Mouse (Mus musculus) embryonic facial prominence, embryonic 10.5 days (tissue): ENCODE data around the gene Rufy2. TPM values are rescaled to one million over a fixed set of nuclear protein-coding genes. Genes with fewer than 3 reads are reported as not detected.

Experiments
- DNase-seq: peaks from one replicate; pipeline ENCODE4 v3.0.0-alpha.2; 2017; ENCODE audit warnings: low spot score
- H3K27ac ChIP-seq: fragments of 300-500 bp; sonication (generic); replicated peaks from 2 replicates; pipeline ENCODE4 v1.5.1; 2016; ENCODE audit warnings: mild to moderate bottlenecking
- H3K27me3 ChIP-seq: fragments of 300-500 bp; sonication (generic); replicated peaks from 2 replicates; pipeline ENCODE4 v1.6.1; 2016; ENCODE audit warnings: low read depth, mild to moderate bottlenecking; ENCODE audit not compliant: poor library complexity, severe bottlenecking
- H3K36me3 ChIP-seq: fragments of 300-500 bp; sonication (generic); replicated peaks from 2 replicates; pipeline ENCODE4 v1.6.1; 2016; ENCODE audit warnings: mild to moderate bottlenecking, moderate library complexity
- H3K4me1 ChIP-seq: fragments of 300-500 bp; sonication (generic); 2 replicates; pipeline ENCODE4 v1.6.1; 2016
- H3K4me3 ChIP-seq: fragments of 300-500 bp; sonication (generic); 2 replicates; pipeline ENCODE4 v1.5.1; 2016; ENCODE audit warnings: mild to moderate bottlenecking, moderate library complexity
- H3K9me3 ChIP-seq: fragments of 300-500 bp; sonication (generic); 2 replicates; pipeline ENCODE4 v1.6.1; 2016; ENCODE audit warnings: mild to moderate bottlenecking
- WGBS: fragments of 180-500 bp; shearing (Covaris S2); methylation state at CpG from one replicate; pipeline ENCODE4 v1.1.7; 2016; 5-methylcytosine and 5-hydroxymethylcytosine counted together
- polyA plus RNA-seq: library from polyadenylated mRNA; unstranded; fragments of >200 nt; fragmentation: Nextera tagmentation; extraction: Ambion mirVana; gene quantifications from 2 replicates; pipeline ENCODE4 v1.2.1, GENCODE M21; 2016

Gene Rufy2
- polyA plus RNA-seq, 1 experiment from 2014 or later, result 25.4 TPM

DNA sequence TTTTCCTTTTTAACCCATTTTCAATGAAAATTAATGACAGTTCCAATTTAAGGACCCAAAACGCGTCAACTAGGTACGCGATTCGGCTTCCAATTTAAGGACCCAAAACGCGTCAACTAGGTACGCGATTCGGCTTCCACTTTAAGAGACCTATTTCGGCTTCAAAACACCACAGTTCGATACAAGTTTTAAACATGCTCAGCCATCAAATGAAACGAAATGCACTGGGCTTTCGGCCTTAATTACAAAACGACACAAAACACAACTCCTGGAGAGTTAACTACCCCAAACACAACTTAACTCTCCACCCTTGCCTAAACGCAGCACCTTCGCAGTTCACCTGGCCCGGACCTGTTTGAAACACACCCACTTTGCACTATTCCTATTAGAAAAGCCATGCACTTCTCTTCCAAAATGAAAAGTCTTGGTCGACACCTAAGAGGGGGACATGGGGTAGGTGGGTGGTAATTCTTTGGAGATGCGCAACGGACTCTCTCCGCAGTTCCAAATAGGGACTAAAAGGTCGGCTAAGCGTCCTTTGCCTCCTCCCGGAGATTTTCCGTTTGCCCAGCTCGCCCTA, 42.6 kb downstream of the Rufy2 start:
- H3K4me1 ChIP-seq, result peaks cover 46% of the 10 kb centered on the region
- WGBS, result under 1% methylated on average over 27 of the region's 27 CpGs

DNA sequence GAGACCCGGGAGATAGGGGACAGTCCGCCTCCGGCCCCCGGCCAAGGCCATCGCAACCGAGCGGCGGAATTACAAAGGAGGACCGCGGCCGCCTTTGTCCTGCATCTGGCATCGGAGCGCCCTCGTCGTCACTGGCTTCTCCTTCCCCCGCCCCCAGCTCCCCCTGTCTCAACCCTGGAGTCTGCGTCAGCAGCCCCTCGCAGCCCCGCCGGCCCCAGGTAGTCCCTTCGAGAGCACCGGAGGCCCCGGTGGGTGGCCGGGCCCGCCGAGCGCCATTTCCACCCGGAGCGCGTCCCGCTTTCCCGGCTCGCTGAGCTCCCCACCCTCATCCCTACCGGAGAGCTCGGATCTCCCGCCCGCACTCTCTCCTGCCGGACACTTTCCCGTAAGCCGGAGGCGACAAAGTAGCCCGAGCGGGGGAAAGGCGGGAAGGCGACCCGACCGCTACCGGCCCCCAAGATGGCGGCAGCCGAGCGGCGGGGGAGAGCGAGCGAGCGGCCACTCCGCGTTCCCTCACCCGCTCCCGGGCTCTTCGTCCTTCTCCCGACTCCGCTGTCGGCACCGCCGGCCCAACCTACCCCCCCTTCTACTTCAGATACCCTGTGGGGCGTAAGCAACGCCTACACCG, 43.2 kb downstream of the Rufy2 start:
- WGBS, result under 1% methylated on average over 68 of the region's 68 CpGs
- Histone ChIP-seq H3K36me3 (peaks cover 12% of the 10 kb centered on the region), H3K9me3 (no peaks in the 10 kb centered on the region), H3K4me1 (peaks cover 46% of the 10 kb centered on the region), H3K27me3 (no peaks in the 10 kb centered on the region), H3K27ac (peak overlapping the region; percentile 100), H3K4me3 (peak overlapping the region; percentile 98)
- DNase-seq, result peak; percentile 80

More for the DNA sequence above, 42.6 kb downstream of the Rufy2 start:
- Histone ChIP-seq H3K27ac (peak overlapping the region; percentile 100), H3K4me3 (peak overlapping the region; percentile 98), H3K9me3 (no peaks in the 10 kb centered on the region), H3K27me3 (no peaks in the 10 kb centered on the region), H3K36me3 (peaks cover 17% of the 10 kb centered on the region)
- DNase-seq, result no peak

DNA sequence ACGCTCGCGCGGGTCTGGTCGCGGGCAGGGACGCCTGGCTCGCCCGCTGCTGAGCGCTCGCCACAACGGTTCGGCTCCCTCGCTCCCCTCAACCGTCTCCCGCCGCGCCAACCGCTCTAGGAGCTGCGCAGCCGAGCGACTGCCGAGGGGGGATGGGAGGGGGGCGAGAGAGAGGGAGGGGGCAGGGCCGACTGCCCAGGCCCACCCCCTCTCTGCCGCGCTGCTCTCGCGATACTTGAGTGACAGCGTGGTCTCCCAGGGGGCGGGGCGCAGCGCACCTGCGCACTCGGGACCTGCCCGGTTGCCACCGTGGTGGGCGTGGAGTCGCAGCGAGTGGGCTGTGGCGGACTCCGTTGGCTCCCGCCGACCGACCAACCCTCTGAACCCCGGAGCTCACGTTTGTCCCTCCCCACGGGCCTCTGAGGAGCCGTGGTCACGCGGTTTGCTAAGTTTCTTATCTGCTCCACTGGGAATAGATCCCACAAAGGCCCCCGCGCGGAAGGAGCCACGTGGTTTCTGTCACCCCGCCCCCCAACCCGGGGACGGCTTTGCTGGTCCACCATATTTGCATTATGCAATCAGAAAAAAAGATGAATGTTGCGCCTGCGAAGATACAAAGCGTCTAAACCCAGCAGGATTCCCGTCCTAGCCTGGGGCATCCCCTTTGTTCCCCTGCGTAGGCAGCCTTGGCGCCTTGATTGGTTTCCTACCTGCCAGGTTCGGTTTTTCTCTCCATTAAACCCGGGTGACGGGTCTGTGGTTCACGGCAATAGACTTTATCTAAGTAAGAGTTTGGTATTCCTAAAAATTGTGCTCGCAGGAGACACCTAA, 43.9 kb downstream of the Rufy2 start, which contains the start of the genes Hnrnph3 and Pbld2:
Gene Hnrnph3 (minus strand): TSS at position 469 of the 831 bp plus-strand sequence.
Gene Pbld2 (plus strand): TSS at position 567 of the 831 bp plus-strand sequence.
- H3K9me3 ChIP-seq, result no peaks in the 10 kb centered on the region
- peaks cover 50% of the 10 kb centered on the region for H3K4me1 ChIP-seq
- no peaks in the 10 kb centered on the region for H3K27me3 ChIP-seq
- H3K4me3 ChIP-seq, result peak within 1 kb of the TSS; percentile 98
- peak within 1 kb of the TSS; percentile 100 for H3K27ac ChIP-seq
- under 1% methylated on average over 69 of the region's 69 CpGs for WGBS
- H3K36me3 ChIP-seq, result peaks cover 6% of the 10 kb centered on the region
- DNase-seq, result peak; percentile 99

DNA sequence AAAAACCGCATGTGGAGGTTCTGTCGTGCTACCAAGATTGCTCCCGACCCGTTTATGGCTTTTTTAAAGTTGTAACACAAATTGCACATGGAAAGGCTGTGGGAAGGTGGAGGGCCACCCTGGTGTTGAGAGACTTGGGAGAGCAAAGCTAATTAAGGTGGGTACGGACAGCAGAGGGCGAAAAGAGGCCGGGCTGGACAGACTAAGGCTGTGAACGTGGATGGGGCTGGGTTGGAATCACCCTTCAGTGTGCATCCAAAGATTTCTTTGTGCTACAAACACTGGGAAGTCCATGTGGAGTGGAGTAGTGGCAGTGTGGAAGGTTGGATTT, 44.5 kb downstream of the Rufy2 start:
- peaks cover 51% of the 10 kb centered on the region for H3K4me1 ChIP-seq
- peak; percentile 74 for DNase-seq
- H3K9me3 ChIP-seq, result no peaks in the 10 kb centered on the region
- under 1% methylated on average over 8 of the region's 8 CpGs for WGBS
- peaks cover under 1% of the 10 kb centered on the region; the same call in 1 of the 2 replicates for H3K36me3 ChIP-seq
- H3K27me3 ChIP-seq, result no peaks in the 10 kb centered on the region
- H3K27ac ChIP-seq, result peak overlapping the region; percentile 100
- H3K4me3 ChIP-seq, result peak overlapping the region; percentile 98

DNA sequence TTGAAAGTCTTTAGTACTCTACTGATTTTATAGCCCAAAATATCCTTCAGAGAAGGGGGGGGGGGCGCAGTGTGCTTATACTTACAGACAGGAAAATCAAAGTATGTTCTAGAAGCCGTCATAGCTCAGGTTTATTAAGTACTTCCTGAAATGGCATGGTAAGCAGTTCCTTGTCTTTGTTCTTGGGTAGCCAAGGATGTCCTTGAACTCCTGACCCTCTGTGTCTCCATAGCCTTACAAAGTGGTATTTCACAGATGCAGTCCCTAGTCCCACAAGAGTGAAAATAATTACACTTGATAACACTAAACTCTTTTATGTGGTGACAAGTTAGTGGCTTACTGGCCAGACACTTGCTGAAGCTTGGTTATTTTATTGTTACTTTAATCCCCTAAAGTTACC, 45.0 kb downstream of the Rufy2 start:
- DNase-seq, result peak; percentile 18
- Histone ChIP-seq H3K4me1 (peaks cover 51% of the 10 kb centered on the region), H3K27me3 (no peaks in the 10 kb centered on the region), H3K4me3 (peak overlapping the region; percentile 98), H3K27ac (peak overlapping the region; percentile 100), H3K36me3 (no peaks in the 10 kb centered on the region), H3K9me3 (no peaks in the 10 kb centered on the region)
- 43% methylated on average over 2 of the region's 2 CpGs for WGBS

DNA sequence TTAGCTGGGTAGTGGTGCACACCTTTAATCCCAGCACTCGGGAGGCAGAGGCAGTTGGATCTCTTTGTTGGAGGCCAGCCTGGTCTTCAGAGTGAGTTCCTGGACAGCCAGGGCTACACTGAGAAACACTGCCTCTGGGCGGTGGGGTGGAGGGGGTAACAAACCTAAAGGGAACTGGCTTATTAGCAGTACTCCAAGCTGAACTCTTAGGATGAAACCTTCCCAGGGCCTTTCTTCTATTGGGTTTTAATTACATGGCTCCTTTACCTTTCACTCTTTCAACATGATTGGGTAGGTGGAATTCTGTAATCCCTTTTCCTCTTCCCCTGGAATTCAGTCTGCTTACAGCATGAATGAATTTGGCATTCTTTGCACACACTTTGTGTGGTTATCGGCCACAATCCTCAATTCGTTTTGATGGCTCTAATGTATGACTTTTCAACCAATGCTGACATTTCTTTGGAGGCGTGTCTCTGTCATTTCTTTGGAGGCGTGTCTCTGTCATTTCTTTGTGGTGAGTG, 45.5 kb downstream of the Rufy2 start:
- Histone ChIP-seq H3K27ac (peak overlapping the region; percentile 100), H3K27me3 (no peaks in the 10 kb centered on the region), H3K36me3 (no peaks in the 10 kb centered on the region), H3K9me3 (no peaks in the 10 kb centered on the region), H3K4me3 (peak overlapping the region; percentile 98), H3K4me1 (peaks cover 46% of the 10 kb centered on the region)
- 35% methylated on average over 6 of the region's 6 CpGs for WGBS
- peak; percentile 50 for DNase-seq

DNA sequence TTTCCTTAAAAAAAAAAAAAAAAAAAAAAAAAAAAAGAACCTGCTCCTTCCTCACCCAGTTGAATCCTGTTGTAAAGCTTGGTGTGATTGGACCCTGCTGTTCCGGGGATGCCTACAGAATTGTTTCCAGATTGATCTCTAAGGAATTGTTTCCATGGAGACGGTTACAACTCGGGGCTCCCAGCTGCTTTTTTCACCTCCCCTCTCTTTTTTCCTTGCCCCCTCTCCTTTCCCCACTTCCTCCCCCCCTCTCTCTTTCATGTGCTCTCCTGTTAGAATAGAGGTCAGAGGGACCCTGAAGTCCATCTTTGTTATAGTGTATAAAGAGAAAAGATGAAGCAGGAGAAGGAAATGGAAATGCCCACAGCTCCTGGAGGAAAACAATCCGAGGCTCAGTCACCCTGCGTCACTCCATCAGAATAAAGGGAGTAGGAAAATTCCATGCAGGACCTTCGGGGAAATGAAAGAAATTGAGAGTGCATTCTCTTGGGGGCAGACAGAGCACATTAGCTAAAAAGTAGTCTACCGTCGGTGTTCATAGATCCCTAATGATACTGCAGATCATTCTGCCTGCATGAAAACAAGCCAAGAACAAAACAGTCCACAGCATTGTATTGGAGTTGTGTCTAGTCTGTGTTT, 46.3 kb downstream of the Rufy2 start:
- H3K4me1 ChIP-seq, result peaks cover 39% of the 10 kb centered on the region
- DNase-seq, result peak; percentile 58
- no peaks in the 10 kb centered on the region for H3K9me3 ChIP-seq
- H3K36me3 ChIP-seq, result no peaks in the 10 kb centered on the region
- 21% methylated on average over 8 of the region's 8 CpGs for WGBS
- peak overlapping the region; percentile 33 for H3K4me3 ChIP-seq
- H3K27ac ChIP-seq, result peak overlapping the region; percentile 100
- H3K27me3 ChIP-seq, result no peaks in the 10 kb centered on the region

DNA sequence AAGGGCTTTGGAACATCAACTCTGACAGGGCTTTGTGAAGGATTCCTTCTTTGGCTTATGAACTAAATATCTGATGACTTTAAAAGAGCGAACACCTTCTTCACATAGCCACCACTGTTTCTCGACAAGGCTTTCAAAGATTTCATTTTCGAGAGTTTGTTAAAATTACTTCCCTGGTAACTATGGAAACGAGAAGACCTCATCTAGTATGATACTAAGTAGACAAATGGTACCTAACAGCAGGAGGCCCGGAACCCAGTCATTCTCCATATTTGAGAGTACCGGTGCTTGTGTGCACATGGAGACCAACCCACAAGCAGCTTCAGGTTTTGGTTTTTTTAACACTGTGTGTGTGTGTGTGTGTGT, 46.8 kb downstream of the Rufy2 start:
- WGBS, result 75% methylated on average over 6 of the region's 6 CpGs
- H3K27ac ChIP-seq, result peak overlapping the region; percentile 100
- H3K36me3 ChIP-seq, result no peaks in the 10 kb centered on the region
- no peaks in the 10 kb centered on the region for H3K9me3 ChIP-seq
- no peaks in the 10 kb centered on the region for H3K27me3 ChIP-seq
- DNase-seq, result no peak
- peaks cover 34% of the 10 kb centered on the region for H3K4me1 ChIP-seq
- no peak overlapping the region; the same call in 1 of the 2 replicates for H3K4me3 ChIP-seq

DNA sequence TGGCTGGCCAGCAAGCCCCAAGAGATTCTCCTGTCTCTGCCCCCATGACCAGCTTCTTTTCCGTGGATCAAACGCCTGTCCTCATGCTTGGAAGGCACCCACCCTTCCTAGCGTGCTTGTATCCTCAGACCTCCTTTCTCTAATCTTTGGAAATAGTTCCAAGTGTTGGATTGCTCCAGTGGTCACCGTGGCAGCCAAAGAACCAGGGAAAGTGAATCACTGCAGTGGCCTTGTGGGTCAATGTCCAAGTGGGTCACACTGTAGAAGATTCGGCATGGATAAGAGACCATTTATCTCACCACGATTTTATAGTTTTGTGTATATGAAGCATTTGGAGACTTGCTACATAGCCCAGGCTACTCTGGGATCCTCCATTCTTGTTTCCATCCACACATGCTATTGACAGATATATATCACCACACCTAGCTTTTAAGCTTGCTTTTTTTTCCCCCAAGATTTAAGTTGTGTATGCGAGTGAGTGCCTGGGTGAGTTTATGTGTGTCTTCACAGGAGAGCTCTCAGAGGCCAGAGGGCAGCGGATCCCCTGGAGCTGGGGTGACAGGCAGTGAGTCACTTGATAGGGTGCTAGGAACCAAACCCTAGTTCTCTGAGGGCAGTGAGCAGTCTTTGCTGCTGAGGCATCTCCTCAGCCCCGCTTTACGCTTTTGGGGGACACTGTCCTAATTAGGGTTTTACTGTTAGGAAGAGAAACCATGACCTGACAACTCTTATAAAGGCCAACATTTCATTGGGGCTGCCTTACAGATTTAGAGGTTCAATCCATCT, 47.5 kb downstream of the Rufy2 start:
- no peaks in the 10 kb centered on the region for H3K27me3 ChIP-seq
- H3K36me3 ChIP-seq, result no peaks in the 10 kb centered on the region
- 89% methylated on average over 10 of the region's 10 CpGs for WGBS
- peak overlapping the region; percentile 100; the same call in 1 of the 2 replicates for H3K27ac ChIP-seq
- no peaks in the 10 kb centered on the region for H3K9me3 ChIP-seq
- DNase-seq, result no peak
- peaks cover 31% of the 10 kb centered on the region for H3K4me1 ChIP-seq
- H3K4me3 ChIP-seq, result no peak overlapping the region

DNA sequence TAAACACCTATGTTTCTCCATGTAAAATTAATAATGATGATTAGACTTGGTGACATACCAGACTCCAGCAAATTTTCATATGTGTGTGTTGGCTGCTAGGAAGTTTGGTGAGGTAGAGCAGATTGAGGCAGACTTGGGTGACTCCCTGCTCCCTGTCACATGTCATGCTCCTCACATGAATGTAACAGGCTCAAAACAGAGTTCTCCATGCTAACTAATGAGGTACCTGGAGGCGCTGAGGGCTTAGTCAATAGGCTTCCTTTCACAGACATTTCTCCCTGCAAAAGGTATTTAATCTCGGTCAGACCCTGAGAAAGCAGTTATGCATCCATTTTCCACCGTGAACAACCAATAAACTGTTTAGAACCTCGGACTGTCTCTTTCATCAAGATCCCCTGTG, 48.4 kb downstream of the Rufy2 start:
- WGBS, result 80% methylated on average over 4 of the region's 4 CpGs
- no peak for DNase-seq
- Histone ChIP-seq H3K9me3 (no peaks in the 10 kb centered on the region), H3K27me3 (no peaks in the 10 kb centered on the region), H3K4me1 (peaks cover 31% of the 10 kb centered on the region), H3K27ac (no peak overlapping the region), H3K36me3 (no peaks in the 10 kb centered on the region), H3K4me3 (no peak overlapping the region)

DNA sequence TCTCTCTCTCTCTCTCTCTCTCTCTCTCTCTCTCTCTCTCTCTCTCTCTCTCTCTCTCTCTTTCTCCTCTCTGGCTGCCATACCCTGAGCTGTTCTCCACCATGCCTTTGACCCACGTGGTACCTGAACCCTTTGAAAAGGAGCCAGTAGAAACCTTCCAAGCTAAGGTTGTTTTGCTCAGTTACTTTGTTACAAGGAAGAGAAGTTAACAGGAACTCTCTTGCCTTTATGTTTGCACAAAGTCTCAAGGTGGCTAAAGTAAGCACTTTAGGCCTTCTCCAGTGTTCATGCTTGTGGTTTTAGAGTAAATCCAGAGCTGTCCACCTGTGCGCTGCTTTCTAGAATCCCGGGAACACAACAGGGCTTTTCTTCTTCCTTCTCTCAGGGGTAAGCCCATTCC, 52.2 kb downstream of the Rufy2 start:
- 80% methylated on average over 3 of the region's 3 CpGs for WGBS
- Histone ChIP-seq H3K27me3 (no peaks in the 10 kb centered on the region), H3K4me1 (peaks cover 7% of the 10 kb centered on the region; the same call in 1 of the 2 replicates), H3K4me3 (no peak overlapping the region), H3K27ac (no peak overlapping the region), H3K9me3 (no peaks in the 10 kb centered on the region), H3K36me3 (no peaks in the 10 kb centered on the region)
- DNase-seq, result no peak
